Mouse (Mus musculus): Measurements from ENCODE around the gene Osm.

DNA sequence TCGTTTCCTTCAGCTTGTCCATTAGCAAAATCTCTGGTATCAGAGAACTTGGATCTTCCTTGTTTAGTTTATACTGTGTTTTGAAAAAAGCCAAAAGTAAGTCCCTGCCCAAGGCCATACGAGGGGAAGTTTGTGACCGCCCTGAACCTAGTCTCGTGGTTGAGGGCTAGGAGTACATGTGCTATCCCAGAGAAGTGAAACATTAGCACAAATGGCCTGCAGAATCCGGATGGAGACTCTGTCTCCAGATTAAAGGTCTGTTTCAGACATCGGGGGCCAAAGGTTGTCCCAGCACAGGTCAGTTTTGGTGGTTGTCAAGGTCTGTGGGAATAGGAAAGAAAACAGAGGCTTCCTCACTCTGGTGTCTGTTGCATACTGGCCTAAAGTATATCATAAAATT, 47.0 kb upstream of the Osm start:
- TF ChIP-seq CTCF (IDR thresholded peaks at IDR 0.05; ENCODE audit: low read depth) (no peak), EP300 (IDR thresholded peaks at IDR 0.05; ENCODE audit: low read depth) (no peak)

All from heart, postnatal 0 days (tissue).